Comparison of ENCODE assay signal across 22 mouse cellular contexts in the genomic region with DNA sequence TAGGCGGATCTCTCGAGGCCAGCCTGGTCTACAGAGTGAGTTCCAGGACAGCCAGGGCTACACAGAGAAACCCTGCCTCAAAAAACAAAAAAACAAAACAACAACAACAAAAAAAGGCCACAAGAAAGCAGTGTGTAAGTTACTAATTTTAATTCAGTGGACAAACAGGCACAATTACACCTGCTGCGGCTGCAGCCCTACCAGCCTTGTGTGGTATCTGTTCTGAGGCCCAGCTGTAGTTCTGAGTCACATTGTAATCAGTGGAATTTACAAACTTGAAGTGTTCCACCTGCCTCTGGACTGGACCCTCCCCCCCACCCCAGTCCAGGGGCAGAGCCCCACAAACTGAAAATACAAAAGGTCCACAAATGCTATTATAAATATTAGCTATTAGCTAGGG.
"Had no signal": no experiment of that assay in that cellular context is flagged by ENCODE, and none has a peak within 500 bp of the region (broad histone marks: within the 10 kb centered on the region; RNA-seq: fewer than 3 reads in every experiment).

No protein-coding gene starts in this region.

- H3K4me3 ChIP-seq: liver, embryonic 13.5 days; liver, embryonic 15.5 days; lung, embryonic 15.5 days; megakaryocyte, embryonic 14.5 days; midbrain, embryonic 12.5 days; midbrain, embryonic 15.5 days; neural tube, embryonic 13.5 days; neural tube, embryonic 15.5 days had no signal

- H3K36me3 ChIP-seq: liver, embryonic 13.5 days had no signal

- H3K27ac ChIP-seq: liver, embryonic 13.5 days; liver, embryonic 15.5 days; lung, embryonic 15.5 days; macrophage; midbrain, embryonic 12.5 days; midbrain, embryonic 15.5 days; neural tube, embryonic 13.5 days; neural tube, embryonic 15.5 days had no signal

- H3K4me2 ChIP-seq: liver, embryonic 13.5 days; liver, embryonic 15.5 days; lung, embryonic 15.5 days; midbrain, embryonic 12.5 days; midbrain, embryonic 15.5 days; neural tube, embryonic 13.5 days; neural tube, embryonic 15.5 days had no signal

- H3K27me3 ChIP-seq: lung, embryonic 15.5 days; megakaryocyte, embryonic 14.5 days; midbrain, embryonic 15.5 days; neural tube, embryonic 13.5 days; neural tube, embryonic 15.5 days had no signal

- ATAC-seq: liver, postnatal 0 days; lung, postnatal 0 days; midbrain, embryonic 15.5 days had no signal

- DNase-seq: liver, embryonic 13.5 days; liver, postnatal 0 days; lung, adult 2 months; lung, postnatal 14 days; lung, postnatal 36 days; retina, postnatal 1 day; right cerebral cortex, adult 18-20 months; right cerebral cortex, postnatal 25 days; right cerebral cortex, postnatal 4 days; spleen, adult 18-20 months; thymus, adult 18-20 months; thymus, postnatal 14 days; thymus, postnatal 36 days had no signal

- H3K9me3 ChIP-seq: liver, embryonic 13.5 days; liver, embryonic 15.5 days; lung, embryonic 15.5 days; megakaryocyte, embryonic 14.5 days; midbrain, embryonic 12.5 days; midbrain, embryonic 15.5 days; neural tube, embryonic 13.5 days; neural tube, embryonic 15.5 days had no signal

- H3K9ac ChIP-seq: liver, embryonic 13.5 days; liver, embryonic 15.5 days; liver, postnatal 0 days; lung, embryonic 15.5 days; midbrain, embryonic 12.5 days; midbrain, embryonic 15.5 days; neural tube, embryonic 13.5 days; neural tube, embryonic 15.5 days had no signal
